Mouse (Mus musculus): ENCODE data around the gene Lypla2. TPM values are rescaled to one million over a fixed set of nuclear protein-coding genes. Genes with fewer than 3 reads are reported as not detected.
A peak's percentile ranks its signal among the peaks of the same experiment; 100 is the strongest.

Gene Lypla2
- total RNA-seq, 2 experiments from 2014 or later = 92.9 to 96.7 TPM

- Histone ChIP-seq H3K27ac (no peak overlapping the region), H3K4me3 (no peak overlapping the region)
- intact Hi-C loops (cut with DNase I) = loop anchor here (10.0 kb wide), 1 partner anchor 432 kb away; the partner anchor contains the start of genes Nipal3 and Stpg1
- no peak for DNase-seq (ENCODE audit: extremely low spot score in 1 of 2, low spot score in 2 of 2)
- no peak for TF ChIP-seq CTCF (IDR thresholded peaks at IDR 0.05)
Measured at GRCm38 (mm10) chr4:135926861-135927260, 45.6 kb downstream of the Lypla2 start.

GRCm38 (mm10) chr4:135926195-135926808 is 46.1 kb downstream of the Lypla2 start:
- H3K27ac ChIP-seq = no peak overlapping the region
- no peak for DNase-seq (ENCODE audit: extremely low spot score in 1 of 2, low spot score in 2 of 2)
- intact Hi-C loops (cut with DNase I) = loop anchor here (10.0 kb wide), 1 partner anchor 432 kb away; the partner anchor contains the start of genes Nipal3 and Stpg1
- no peak overlapping the region for H3K4me3 ChIP-seq
- TF ChIP-seq CTCF (IDR thresholded peaks at IDR 0.05) = no peak

GRCm38 (mm10) chr4:135925341-135925740 is 47.1 kb downstream of the Lypla2 start:
- Histone ChIP-seq H3K27ac (no peak overlapping the region), H3K4me3 (no peak overlapping the region)
- TF ChIP-seq CTCF (IDR thresholded peaks at IDR 0.05) = no peak
- intact Hi-C loops (cut with DNase I) = loop anchor here (10.0 kb wide), 1 partner anchor 431 kb away; the partner anchor contains the start of genes Nipal3 and Stpg1
- DNase-seq (ENCODE audit: extremely low spot score in 1 of 2, low spot score in 2 of 2) = no peak

GRCm38 (mm10) chr4:135924418-135924817 is 48.0 kb downstream of the Lypla2 start:
- Histone ChIP-seq H3K4me3 (no peak overlapping the region), H3K27ac (no peak overlapping the region)
- no peak for TF ChIP-seq CTCF (IDR thresholded peaks at IDR 0.05)
- intact Hi-C loops (cut with DNase I) = loop anchor here (10.0 kb wide), 1 partner anchor 430 kb away; the partner anchor contains the start of genes Nipal3 and Stpg1
- no peak for DNase-seq (ENCODE audit: extremely low spot score in 1 of 2, low spot score in 2 of 2)

GRCm38 (mm10) chr4:135922190-135922589 is 50.2 kb downstream of the Lypla2 start:
- no peak for TF ChIP-seq CTCF (IDR thresholded peaks at IDR 0.05)
- Histone ChIP-seq H3K27ac (no peak overlapping the region), H3K4me3 (no peak overlapping the region)
- intact Hi-C loops (cut with DNase I) = loop anchor here (10.0 kb wide), 1 partner anchor 427 kb away; the partner anchor contains the start of genes Nipal3 and Stpg1
- no peak for DNase-seq (ENCODE audit: extremely low spot score in 1 of 2, low spot score in 2 of 2)

GRCm38 (mm10) chr4:135921257-135922120 is 50.9 kb downstream of the Lypla2 start:
- intact Hi-C loops (cut with DNase I) = loop anchor here (2.0 to 10.0 kb wide), 2 partner anchors 25 to 427 kb away; partner anchors contain the start of genes Hmgcl, Nipal3 and Stpg1
- no peak for DNase-seq (ENCODE audit: extremely low spot score in 1 of 2, low spot score in 2 of 2)
- no peak for TF ChIP-seq CTCF (IDR thresholded peaks at IDR 0.05)
- Histone ChIP-seq H3K27ac (no peak overlapping the region), H3K4me3 (peak overlapping the region; percentile 94)

GRCm38 (mm10) chr4:135920304-135921241 is 51.9 kb downstream of the Lypla2 start, which contains the start of gene Fuca1:
Fuca1 (plus strand) TSS chr4:135920735.
- H3K27ac ChIP-seq = peak within 1 kb of the TSS; percentile 58
- DNase-seq (ENCODE audit: extremely low spot score in 1 of 2, low spot score in 2 of 2) = peak; percentile 93 to 96
- peak; percentile 91 for TF ChIP-seq CTCF (IDR thresholded peaks at IDR 0.05)
- H3K4me3 ChIP-seq = peak within 1 kb of the TSS; percentile 94
- intact Hi-C loops (cut with DNase I) = loop anchor here (1.0 to 10.0 kb wide), 3 partner anchors 26 to 426 kb away; partner anchors contain the start of genes Hmgcl, Nipal3 and Stpg1

GRCm38 (mm10) chr4:135919280-135919639 is 53.2 kb downstream of the Lypla2 start:
- DNase-seq (ENCODE audit: extremely low spot score in 1 of 2, low spot score in 2 of 2) = no peak
- no peak overlapping the region for H3K4me3 ChIP-seq
- TF ChIP-seq CTCF (IDR thresholded peaks at IDR 0.05) = no peak
- H3K27ac ChIP-seq = no peak overlapping the region
- intact Hi-C loops (cut with DNase I) = no loop called here

- no peak for TF ChIP-seq CTCF (IDR thresholded peaks at IDR 0.05)
- intact Hi-C loops (cut with DNase I) = no loop called here
- DNase-seq (ENCODE audit: extremely low spot score in 1 of 2, low spot score in 2 of 2) = no peak
- Histone ChIP-seq H3K27ac (no peak overlapping the region), H3K4me3 (no peak overlapping the region)
Measured at GRCm38 (mm10) chr4:135918635-135919279, 53.7 kb downstream of the Lypla2 start.

Other genes with a start within 250 kb of the Lypla2 start
- gene Il22ra1, start 244.5 kb downstream of the Lypla2 start, total RNA-seq (2021) = under 1 TPM in 1 of 2 experiments, not detected in 1; 0.14 TPM
- gene Myom3, start 212.9 kb downstream of the Lypla2 start, total RNA-seq (2021) = 1 to 10 TPM in 1 of 2 experiments, under 1 TPM in 1; 0.96 to 1.4 TPM
- gene Srsf10, start 116.9 kb downstream of the Lypla2 start, total RNA-seq (2021) = 10 to 100 TPM; 70.8 to 82.2 TPM
- 10 to 100 TPM; 41.1 to 41.7 TPM for gene Pnrc2, start 98.8 kb downstream of the Lypla2 start, total RNA-seq (2021)
- gene Cnr2, start 77.2 kb downstream of the Lypla2 start, total RNA-seq (2021) = under 1 TPM in 1 of 2 experiments, not detected in 1; 0.11 TPM
- gene Fuca1, start 51.9 kb downstream of the Lypla2 start, total RNA-seq (2021) = 10 to 100 TPM; 34.9 to 37.9 TPM
- 10 to 100 TPM; 33.4 to 34.1 TPM for gene Hmgcl, start 26.2 kb downstream of the Lypla2 start, total RNA-seq (2021)
- 10 to 100 TPM; 22.0 to 22.9 TPM for gene Gale, start 8.9 kb downstream of the Lypla2 start, total RNA-seq (2021)
- gene Pithd1, start 14.6 kb upstream of the Lypla2 start, total RNA-seq (2021) = 10 to 100 TPM; 75.9 to 95.0 TPM
- 10 to 100 TPM; 25.7 to 26.8 TPM for gene Eloa, start 49.1 kb upstream of the Lypla2 start, total RNA-seq (2021)
- gene Rpl11, start 80.8 kb upstream of the Lypla2 start, total RNA-seq (2021) = 100 to 1,000 TPM; 271 to 308 TPM
- gene Id3, start 170.9 kb upstream of the Lypla2 start, total RNA-seq (2021) = 10 to 100 TPM; 26.8 to 36.1 TPM
- 1 to 10 TPM in 1 of 2 experiments, under 1 TPM in 1; 0.36 to 1.3 TPM for gene E2f2, start 199.8 kb upstream of the Lypla2 start, total RNA-seq (2021)
- 1 to 10 TPM; 2.2 to 2.4 TPM for gene Asap3, start 233.7 kb upstream of the Lypla2 start, total RNA-seq (2021)